Mouse (Mus musculus) spleen, adult 2 months (tissue): Measurements from ENCODE around the gene Cpne7. TPM values are rescaled to one million over a fixed set of nuclear protein-coding genes. Genes with fewer than 3 reads are reported as not detected.

ENCODE experiments used
- DNase-seq, 2 experiments: peaks; one replicate each; pipeline versions ENCODE4 v3.0.0 to v3.0.0-alpha.2; 2012 to 2021; ENCODE audit warnings: low spot score in 2 of 2, low read depth in 1 of 2
- H3K27ac ChIP-seq: fragments of 200-500 bp; 2 replicates; pipeline ENCODE4 v1.5.1; 2012; ENCODE audit warnings: low read length, inconsistent platforms; ENCODE audit not compliant: insufficient read depth
- H3K27me3 ChIP-seq: fragments of 200-500 bp; 2 replicates; pipeline ENCODE4 v1.6.1; 2012; ENCODE audit warnings: mild to moderate bottlenecking, moderate library complexity, low read length, inconsistent platforms; ENCODE audit not compliant: control insufficient read depth, insufficient read depth
- H3K36me3 ChIP-seq: fragments of 200-500 bp; 2 replicates; pipeline ENCODE4 v1.6.1; 2012; ENCODE audit warnings: mild to moderate bottlenecking, low read length, inconsistent platforms; ENCODE audit not compliant: control insufficient read depth, insufficient read depth
- H3K4me1 ChIP-seq: fragments of 200-500 bp; 2 replicates; pipeline ENCODE4 v1.6.1; 2011; ENCODE audit warnings: inconsistent platforms; ENCODE audit not compliant: control insufficient read depth, insufficient read depth, insufficient read length
- H3K4me3 ChIP-seq: fragments of 200-500 bp; 2 replicates; pipeline ENCODE4 v1.5.1; 2011; ENCODE audit warnings: mild to moderate bottlenecking, inconsistent platforms; ENCODE audit not compliant: insufficient read depth, insufficient read length; ENCODE audit errors: extremely low read depth
- CTCF ChIP-seq: fragments of 200-500 bp; IDR thresholded peaks from 2 replicates; pipeline ENCODE4 v1.5.1; 2011; ENCODE audit warnings: mild to moderate bottlenecking, inconsistent platforms; ENCODE audit not compliant: insufficient read depth, insufficient read length, insufficient replicate concordance; ENCODE audit errors: extremely low read depth
- POLR2A ChIP-seq: fragments of 200-500 bp; IDR thresholded peaks from 2 replicates; pipeline ENCODE4 v1.6.1; 2011; ENCODE audit warnings: low read depth, low read length, inconsistent platforms
- WGBS: fragments of 180-500 bp; shearing (Covaris S2); methylation state at CpG from one replicate; pipeline ENCODE4 v1.1.7; 2018; 5-methylcytosine and 5-hydroxymethylcytosine counted together
- polyA plus RNA-seq: library from polyadenylated mRNA; depleted of rRNA; stranded (reverse); fragments of >200 nt; gene quantifications from 2 replicates; pipeline ENCODE4 v1.2.3, GENCODE M21; 2012; rRNA removed

Gene Cpne7
- polyA plus RNA-seq: 2.5 and 2.9 TPM in 2 replicates

GRCm38 (mm10) chr8:123117127-123117731 is at the start of gene Cpne7:
Cpne7 (plus strand) TSS chr8:123117374.
- TF ChIP-seq CTCF (no peak), POLR2A (no peak)
- H3K27me3 ChIP-seq: peaks cover 22% of the 10 kb centered on the region

GRCm38 (mm10) chr8:123071176-123071575 is 46.0 kb upstream of the Cpne7 start:
- WGBS: 75% methylated on average over 4 of the region's 4 CpGs
- Histone ChIP-seq H3K27ac (no peak overlapping the region), H3K4me3 (no peak overlapping the region), H3K36me3 (peaks cover 15% of the 10 kb centered on the region), H3K27me3 (no peaks in the 10 kb centered on the region), H3K4me1 (peaks cover under 1% of the 10 kb centered on the region; the same call in 1 of the 2 replicates)
- no peak for DNase-seq
- TF ChIP-seq CTCF: no peak
- TF ChIP-seq POLR2A: no peak

More at GRCm38 (mm10) chr8:123117127-123117731, at the start of gene Cpne7:
- no peak for DNase-seq
- Histone ChIP-seq H3K27ac (no peak within 1 kb of the TSS), H3K4me1 (peaks cover 10% of the 10 kb centered on the region), H3K36me3 (no peaks in the 10 kb centered on the region), H3K4me3 (peak within 1 kb of the TSS; percentile 42)
- WGBS: 2% methylated on average over 51 of the region's 51 CpGs

GRCm38 (mm10) chr8:123077213-123077612 is 40.0 kb upstream of the Cpne7 start:
- no peak for DNase-seq
- TF ChIP-seq POLR2A (no peak), CTCF (no peak)
- Histone ChIP-seq H3K4me1 (no peaks in the 10 kb centered on the region), H3K36me3 (peaks cover 34% of the 10 kb centered on the region), H3K27me3 (no peaks in the 10 kb centered on the region), H3K4me3 (no peak overlapping the region), H3K27ac (no peak overlapping the region)
- 87% methylated on average over 6 of the region's 6 CpGs for WGBS

GRCm38 (mm10) chr8:123082993-123083392 is 34.2 kb upstream of the Cpne7 start:
- 94% methylated on average over 6 of the region's 6 CpGs for WGBS
- no peak overlapping the region for H3K4me3 ChIP-seq

GRCm38 (mm10) chr8:123083610-123084009 is 33.6 kb upstream of the Cpne7 start:
- Histone ChIP-seq H3K4me1 (no peaks in the 10 kb centered on the region), H3K27ac (no peak overlapping the region), H3K4me3 (no peak overlapping the region), H3K36me3 (peaks cover 45% of the 10 kb centered on the region), H3K27me3 (no peaks in the 10 kb centered on the region)
- no peak for DNase-seq
- TF ChIP-seq CTCF (no peak), POLR2A (no peak)
- 96% methylated on average over 12 of the region's 12 CpGs for WGBS

More at GRCm38 (mm10) chr8:123082993-123083392, 34.2 kb upstream of the Cpne7 start:
- Histone ChIP-seq H3K4me1 (no peaks in the 10 kb centered on the region), H3K27ac (no peak overlapping the region), H3K27me3 (no peaks in the 10 kb centered on the region), H3K36me3 (peaks cover 42% of the 10 kb centered on the region)
- TF ChIP-seq CTCF: no peak
- no peak for TF ChIP-seq POLR2A
- no peak for DNase-seq

GRCm38 (mm10) chr8:123087289-123087688 is 29.9 kb upstream of the Cpne7 start:
- Histone ChIP-seq H3K4me3 (no peak overlapping the region), H3K36me3 (peaks cover 53% of the 10 kb centered on the region), H3K4me1 (no peaks in the 10 kb centered on the region), H3K27me3 (no peaks in the 10 kb centered on the region), H3K27ac (no peak overlapping the region)
- no peak for DNase-seq
- WGBS: 89% methylated on average over 9 of the region's 9 CpGs
- TF ChIP-seq POLR2A (no peak), CTCF (no peak)

- Histone ChIP-seq H3K27ac (no peak overlapping the region), H3K27me3 (no peaks in the 10 kb centered on the region), H3K4me1 (0 out of 2 replicates have a peak, but pooled peaks cover 3% of the 10 kb centered on the region), H3K36me3 (peaks cover 13% of the 10 kb centered on the region), H3K4me3 (no peak overlapping the region)
- TF ChIP-seq CTCF (no peak), POLR2A (no peak)
- DNase-seq: no peak
- WGBS: 96% methylated on average over 11 of the region's 11 CpGs
Measured at GRCm38 (mm10) chr8:123097216-123097615, 20.0 kb upstream of the Cpne7 start.
